Mouse (Mus musculus) lung, adult 2 months (tissue): ENCODE data around the gene Pla2g1b.

ENCODE experiments used
- CTCF ChIP-seq: fragments of 200-500 bp; IDR thresholded peaks from 2 replicates; pipeline ENCODE4 v1.5.1; 2011; ENCODE audit warnings: mild to moderate bottlenecking, low read length, control low read depth; ENCODE audit not compliant: insufficient read depth
- POLR2A ChIP-seq: fragments of 200-500 bp; IDR thresholded peaks from 2 replicates; pipeline ENCODE4 v1.6.1; 2011; ENCODE audit warnings: low read depth, mild to moderate bottlenecking, control low read depth, low read length, borderline replicate concordance; ENCODE audit errors: extremely low read depth

DNA sequence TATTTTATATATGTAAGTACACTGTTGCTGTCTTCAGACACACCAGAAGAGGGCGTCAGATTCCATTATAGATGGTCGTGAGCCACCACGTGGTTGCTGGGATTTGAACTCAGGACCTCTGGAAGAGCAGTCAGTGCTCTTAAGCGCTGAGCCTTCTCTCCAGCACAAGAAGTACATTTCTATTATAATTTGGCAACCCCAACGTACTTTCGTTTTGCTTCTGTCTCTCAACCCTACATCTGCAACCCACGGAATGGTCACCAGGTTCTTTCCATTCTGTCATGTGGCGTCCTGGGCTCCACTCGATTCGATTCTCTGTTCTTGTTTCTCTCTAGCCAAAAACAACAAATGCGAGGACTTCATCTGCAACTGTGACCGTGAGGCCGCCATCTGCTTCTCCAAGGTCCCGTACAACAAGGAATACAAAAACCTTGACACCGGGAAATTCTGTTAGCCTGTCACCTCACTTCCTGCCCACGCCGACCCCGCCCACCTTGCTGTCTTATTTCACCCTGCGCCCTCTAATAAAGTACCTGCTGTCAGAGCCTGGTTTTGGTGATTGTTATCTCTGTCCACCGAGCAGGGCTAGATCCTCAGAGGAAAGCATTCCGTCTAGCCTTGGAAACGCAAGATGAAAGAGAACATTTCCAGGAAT is 8.2 kb downstream of the Pla2g1b start:
- TF ChIP-seq CTCF (no peak), POLR2A (no peak)
